In the genomic region with DNA sequence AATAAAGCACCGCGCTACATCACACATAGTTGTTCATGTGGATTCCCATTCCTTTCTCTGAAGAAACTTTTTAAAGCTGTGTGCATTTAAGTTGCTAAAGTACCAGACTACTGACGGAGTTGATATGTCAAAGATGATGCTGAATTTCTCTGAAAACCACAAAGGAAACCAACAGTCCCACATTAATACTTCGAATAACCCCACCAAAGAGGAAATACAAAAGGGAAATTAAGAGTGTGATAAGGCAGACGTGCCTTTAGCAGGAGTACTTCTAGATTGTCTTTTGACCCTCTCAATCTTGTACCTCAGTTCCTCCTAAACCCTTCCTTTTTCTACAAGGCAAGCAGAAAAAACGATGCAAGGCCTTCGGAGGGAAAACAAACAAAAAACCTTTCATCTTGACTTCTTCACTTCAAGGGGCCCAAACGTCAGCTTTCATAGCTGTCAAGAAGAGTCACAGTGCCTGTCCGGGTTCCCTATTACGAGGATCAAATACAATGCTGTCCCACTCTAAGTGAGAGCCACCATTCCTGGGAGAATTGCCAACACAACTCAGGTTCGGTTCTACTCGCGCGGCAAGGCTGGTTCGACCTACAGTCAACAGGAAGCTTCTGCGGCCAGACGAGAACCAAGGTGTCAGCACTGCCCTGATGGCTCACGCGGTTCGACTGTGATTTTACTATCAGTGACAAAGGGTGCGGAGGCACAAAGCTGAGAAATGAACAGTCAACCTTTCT, we compare ENCODE assay signal across 8 mouse cellular contexts. TPM values are rescaled to one million over a fixed set of nuclear protein-coding genes. Genes with fewer than 3 reads are reported as not detected.
A peak's percentile ranks its signal among the peaks of the same experiment; 100 is the strongest.
DNase-seq lines count a peak whose midpoint lies in the region; ATAC-seq and TF ChIP-seq lines count a peak whose summit lies in the region.

No protein-coding gene starts in this region.

- WGBS in hindbrain, embryonic 11.5 days = 20% methylated on average over 21 of the region's 21 CpGs
- WGBS in stomach, postnatal 0 days = 17% methylated on average over 21 of the region's 21 CpGs

- TF ChIP-seq CTCF in embryonic fibroblast, embryonic 13.5 days (IDR thresholded peaks at IDR 0.05; ENCODE audit: borderline replicate concordance, insufficient read depth, low read length) = no peak
- TF ChIP-seq CTCF in stomach, postnatal 0 days (IDR thresholded peaks at IDR 0.05; ENCODE audit: low read depth) = no peak

- TF ChIP-seq POLR2A in embryonic fibroblast, embryonic 13.5 days (IDR thresholded peaks at IDR 0.05; ENCODE audit: low read depth, low read length) = no peak

- H3K9me3 ChIP-seq in hindbrain, embryonic 11.5 days (ENCODE audit: control insufficient read depth, low read length) = no peaks in the 10 kb centered on the region
- H3K9me3 ChIP-seq in stomach, postnatal 0 days (ENCODE audit: control insufficient read depth, low read length) = no peaks in the 10 kb centered on the region

- intact Hi-C loops in left cerebral cortex, postnatal 14 days (cut with DNase I) = loop anchor here (5.0 kb wide), 1 partner anchor 102 kb away; no protein-coding TSS in a partner anchor

- no peaks in the 10 kb centered on the region for H3K36me3 ChIP-seq in hindbrain, embryonic 11.5 days (ENCODE audit: control insufficient read depth, insufficient read depth, low read length)
- H3K36me3 ChIP-seq in stomach, postnatal 0 days (ENCODE audit: control insufficient read depth, insufficient read depth, low read length) = no peaks in the 10 kb centered on the region

- DNase-seq in retina, embryonic 14.5 days (ENCODE audit: low spot score) = peak; percentile 71
- no peak for DNase-seq in retina, postnatal 1 day
- peak; percentile 67 for DNase-seq in adrenal gland, postnatal 10 days
- peak; percentile 71 for DNase-seq in hindbrain, embryonic 11.5 days (ENCODE audit: low spot score)
- DNase-seq in left cerebral cortex, postnatal 14 days (ENCODE audit: low spot score in 2 of 2) = peak; percentile 21 to 22
- peak; percentile 62 for DNase-seq in stomach, postnatal 0 days (ENCODE audit: low spot score)

- no peaks in the 10 kb centered on the region for H3K4me1 ChIP-seq in embryonic fibroblast, embryonic 13.5 days (ENCODE audit: control insufficient read depth, insufficient read depth, low read length)
- no peaks in the 10 kb centered on the region for H3K4me1 ChIP-seq in hindbrain, embryonic 11.5 days (replicated peaks; ENCODE audit: control insufficient read depth, insufficient read depth, low read length)
- H3K4me1 ChIP-seq in stomach, postnatal 0 days (replicated peaks; ENCODE audit: control insufficient read depth, insufficient read depth) = 0 out of 2 replicates have a peak, but pooled peaks cover 2% of the 10 kb centered on the region

- H3K27ac ChIP-seq in embryonic fibroblast, embryonic 13.5 days (ENCODE audit: insufficient read depth, low read length) = no peak overlapping the region
- peak overlapping the region; percentile 89 for H3K27ac ChIP-seq in hindbrain, embryonic 11.5 days (ENCODE audit: low read depth, low read length)
- peak overlapping the region; percentile 90 for H3K27ac ChIP-seq in stomach, postnatal 0 days (replicated peaks)

- no peak for TF ChIP-seq EP300 in stomach, postnatal 0 days (optimal IDR thresholded peaks at IDR 0.05)

- peak overlapping the region; percentile 65 for H3K4me2 ChIP-seq in hindbrain, embryonic 11.5 days (replicated peaks; ENCODE audit: low read depth, low read length)
- H3K4me2 ChIP-seq in stomach, postnatal 0 days (replicated peaks; ENCODE audit: low read depth) = peak overlapping the region; percentile 78

- H3K27me3 ChIP-seq in hindbrain, embryonic 11.5 days (ENCODE audit: control insufficient read depth, insufficient read depth, low read length) = no peaks in the 10 kb centered on the region
- H3K27me3 ChIP-seq in stomach, postnatal 0 days (ENCODE audit: control insufficient read depth, insufficient read depth, low read length) = no peaks in the 10 kb centered on the region

- H3K4me3 ChIP-seq in embryonic fibroblast, embryonic 13.5 days (ENCODE audit: insufficient read depth, low read length) = peak overlapping the region; percentile 76
- peak overlapping the region; percentile 89 for H3K4me3 ChIP-seq in hindbrain, embryonic 11.5 days (ENCODE audit: low read depth, low read length)
- H3K4me3 ChIP-seq in stomach, postnatal 0 days (ENCODE audit: low read depth, low read length) = peak overlapping the region; percentile 91

- peak; percentile 62 for ATAC-seq in hindbrain, embryonic 11.5 days (ENCODE audit: low FRiP score)
- peak; percentile 14; the same call in 1 of the 2 replicates for ATAC-seq in megakaryocyte progenitor cell, adult 5-6 weeks (replicated peaks; ENCODE audit: poor library complexity)
- peak; percentile 68 for ATAC-seq in stomach, postnatal 0 days (ENCODE audit: low FRiP score, low TSS enrichment)

- H3K9ac ChIP-seq in hindbrain, embryonic 11.5 days (ENCODE audit: low read depth, low read length) = peak overlapping the region; percentile 92
- H3K9ac ChIP-seq in stomach, postnatal 0 days (ENCODE audit: low read length) = peak overlapping the region; percentile 82

RNA-seq across cellular contexts. Expression of gene Yes1, which starts 0.7 kb away (rescaled TPM):
- 10 to 100 TPM; 43.1 to 44.3 TPM for total RNA-seq in adrenal gland, postnatal 10 days (2021)
- polyA plus RNA-seq in embryonic fibroblast, embryonic 13.5 days (2011; ENCODE audit: insufficient read length, low read depth, missing spikeins) = 26.4 and 33.0 TPM in 2 replicates
- polyA plus RNA-seq in hindbrain, embryonic 11.5 days (2014; fragmentation: Nextera tagmentation; extraction: Ambion mirVana) = 32.1 and 34.6 TPM in 2 replicates
- total RNA-seq in left cerebral cortex, postnatal 14 days (2021) = 10 to 100 TPM; 13.0 to 13.6 TPM
- 0.27 and 0.85 TPM in 2 replicates for total RNA-seq in megakaryocyte progenitor cell, adult 5-6 weeks (2015)
- 0.24 and 0.83 TPM in 2 replicates for total RNA-seq in megakaryocyte progenitor cell, adult 5-6 weeks (2017)
- polyA plus RNA-seq in stomach, postnatal 0 days (2015; fragmentation: Nextera tagmentation; extraction: Ambion mirVana) = 14.2 and 15.0 TPM in 2 replicates

Comparison
In these comparisons a context has a peak if more than half of its experiments do, and no peak if none do; other contexts are left out.
1. ATAC-seq: peak in every context shown above with its lines; median percentile 68 in stomach, postnatal 0 days; 62 in hindbrain, embryonic 11.5 days; 14 in megakaryocyte progenitor cell, adult 5-6 weeks.
2. RNA of gene Yes1, which starts 0.7 kb away (total RNA-seq): 43.1 to 44.3 TPM in adrenal gland, postnatal 10 days and 13.0 to 13.6 TPM in left cerebral cortex, postnatal 14 days; 0.24 to 0.85 TPM in megakaryocyte progenitor cell, adult 5-6 weeks; every median in the first group is over 4 times any median in the second.
3. Peak in every context shown above with its lines, with median percentiles within 50 percentile points of each other: H3K4me3 ChIP-seq.